Mouse (Mus musculus) E14TG2a.4 (cell line): Measurements from ENCODE around the gene Treh.

Experiments used
- CTCF ChIP-seq: conservative IDR thresholded peaks from 2 replicates; pipeline ENCODE4 v1.5.1; 2014; ENCODE audit warnings: low read length
- NANOG ChIP-seq: IDR thresholded peaks from 2 replicates; pipeline ENCODE4 v1.6.1; 2014; ENCODE audit warnings: borderline replicate concordance, low read length, mixed read lengths
- POU5F1 ChIP-seq: IDR thresholded peaks from 2 replicates; pipeline ENCODE4 v1.6.1; 2014; ENCODE audit warnings: low read length, borderline replicate concordance

- no peak for TF ChIP-seq CTCF
- TF ChIP-seq NANOG, result no peak
- no peak for TF ChIP-seq POU5F1
Measured at GRCm38 (mm10) chr9:44708429-44708765, 35.4 kb downstream of the Treh start.
